Mouse (Mus musculus): ENCODE results near the gene Itih1.

DNA sequence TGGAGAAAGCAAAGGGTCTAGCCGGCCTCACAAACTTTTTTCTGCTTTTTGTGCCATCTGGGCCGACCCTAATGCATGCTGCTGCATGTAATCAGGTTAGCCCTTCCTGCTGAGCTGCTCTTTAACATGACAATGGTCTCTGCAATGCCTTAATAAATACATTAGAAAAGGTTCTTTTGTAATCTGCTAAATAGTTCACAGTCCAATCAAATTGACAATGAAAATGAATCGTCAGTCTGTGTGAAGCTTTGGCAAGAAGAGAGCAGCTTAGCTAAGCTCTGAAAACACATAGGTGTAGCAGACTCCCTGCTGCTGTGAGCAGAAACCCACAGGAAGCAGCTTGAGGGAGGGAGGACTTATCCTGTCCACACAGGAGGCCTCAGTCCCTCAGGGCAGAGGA, 43.1 kb downstream of the Itih1 start:
- TF ChIP-seq NELFE (IDR thresholded peaks at IDR 0.05; ENCODE audit: low read depth, low read length) (no peak), CTCF (conservative IDR thresholded peaks at IDR 0.05 in 1 of 2, IDR thresholded peaks at IDR 0.05 in 1 of 2; ENCODE audit: low read depth in 2 of 2, low read length in 2 of 2) (no peak), EP300 (IDR thresholded peaks at IDR 0.05; ENCODE audit: low read length) (no peak), CHD2 (IDR thresholded peaks at IDR 0.05; ENCODE audit: low read length) (no peak), TCF12 (IDR thresholded peaks at IDR 0.05; ENCODE audit: low read depth, low read length) (no peak), UBTF (IDR thresholded peaks at IDR 0.05; ENCODE audit: low read depth, low read length) (no peak), JUND (conservative IDR thresholded peaks at IDR 0.05; ENCODE audit: low read depth, low read length) (no peak), HCFC1 (IDR thresholded peaks at IDR 0.05; ENCODE audit: low read depth, low read length) (no peak), ETS1 (conservative IDR thresholded peaks at IDR 0.05; ENCODE audit: low read depth, low read length) (no peak), MAX (IDR thresholded peaks at IDR 0.05; ENCODE audit: low read length) (no peak), POLR2AphosphoS2 (IDR thresholded peaks at IDR 0.05; ENCODE audit: low read depth, low read length) (no peak), PAX5 (IDR thresholded peaks at IDR 0.05; ENCODE audit: low read length) (no peak), USF1 (IDR thresholded peaks at IDR 0.05; ENCODE audit: low read depth, low read length) (no peak)
